Mouse (Mus musculus): Measurements from ENCODE around the gene Traf1. TPM values are rescaled to one million over a fixed set of nuclear protein-coding genes. Genes with fewer than 3 reads are reported as not detected.

The Traf1 gene
- total RNA-seq (2021), result 1 to 10 TPM in 1 of 2 experiments, under 1 TPM in 1; 0.46 to 1.3 TPM
- long read RNA-seq, experiment 1, result 0 reads
- long read RNA-seq, experiment 2, partial matches to known transcripts, result 1 of 1 reads
- long read RNA-seq, experiment 2, other reads (novel, unspliced or antisense), result 0 of 1 reads

DNA sequence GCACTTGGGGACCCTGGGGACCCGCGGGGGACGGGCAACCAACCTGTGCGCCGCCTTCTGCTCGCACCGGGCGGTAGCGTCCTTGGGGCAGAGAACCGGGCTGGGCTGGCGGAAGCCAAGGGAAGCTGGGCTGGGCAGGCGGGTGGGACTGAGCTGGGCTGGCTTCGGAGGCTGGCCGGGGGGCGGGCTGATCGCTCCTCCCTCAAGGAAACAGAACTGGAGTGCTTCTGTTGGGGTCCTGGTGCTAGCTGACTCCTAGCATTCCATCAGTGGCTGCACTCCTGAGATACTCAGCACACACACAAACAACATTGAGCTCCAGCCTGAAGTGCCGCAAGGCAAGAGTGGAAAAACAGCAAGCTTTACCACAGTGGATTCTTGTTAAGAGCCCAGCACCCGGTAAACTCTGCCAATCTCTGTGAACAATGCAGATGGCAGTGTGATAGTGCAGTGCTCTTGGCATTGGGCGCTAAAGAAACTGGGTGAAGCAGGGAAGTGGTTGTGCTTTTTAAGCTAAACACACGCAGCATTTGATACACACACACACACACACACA lies at the start of gene Traf1:
Gene Traf1 (minus strand): TSS at position 292 of the 556 bp plus-strand sequence.
- peak; percentile 40 for DNase-seq

DNA sequence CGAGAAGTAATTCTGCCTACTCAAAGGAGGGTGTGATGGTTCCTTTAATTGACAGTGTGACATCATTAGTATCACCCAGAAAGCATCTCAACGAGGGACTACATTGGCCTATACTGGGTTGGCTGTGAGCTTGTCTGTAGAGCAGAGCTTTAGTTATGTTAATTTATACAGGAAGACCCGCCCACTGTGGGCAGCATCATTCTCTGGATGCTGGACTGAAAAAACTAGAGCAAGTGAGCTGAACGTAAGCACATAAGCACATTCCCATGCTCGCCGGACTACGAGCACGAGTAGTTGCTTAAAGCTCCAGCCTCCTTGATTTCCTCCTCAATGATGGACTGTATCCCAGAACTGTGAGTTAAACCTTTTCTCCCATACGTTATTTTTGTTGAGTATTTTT lies 37.4 kb upstream of the Traf1 start:
- DNase-seq, result no peak

DNA sequence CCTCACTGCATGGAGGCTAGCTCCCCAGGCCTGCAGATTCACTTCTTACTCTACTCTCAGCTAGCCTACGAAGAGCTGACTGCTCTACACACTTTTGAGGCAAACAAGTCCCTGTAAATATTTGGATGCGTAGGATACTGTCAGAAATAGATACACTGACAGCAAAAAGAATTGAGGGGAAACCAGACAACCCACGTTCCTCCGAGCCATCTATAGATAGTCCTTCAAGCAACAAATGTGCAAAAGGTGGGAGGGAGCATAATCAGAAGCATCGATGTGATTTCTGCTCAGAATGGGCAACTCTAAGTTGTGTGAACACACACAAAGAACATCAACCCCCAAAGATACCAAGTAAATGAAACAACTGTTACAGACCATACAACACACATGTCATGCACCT lies 34.9 kb upstream of the Traf1 start:
- no peak for DNase-seq

DNA sequence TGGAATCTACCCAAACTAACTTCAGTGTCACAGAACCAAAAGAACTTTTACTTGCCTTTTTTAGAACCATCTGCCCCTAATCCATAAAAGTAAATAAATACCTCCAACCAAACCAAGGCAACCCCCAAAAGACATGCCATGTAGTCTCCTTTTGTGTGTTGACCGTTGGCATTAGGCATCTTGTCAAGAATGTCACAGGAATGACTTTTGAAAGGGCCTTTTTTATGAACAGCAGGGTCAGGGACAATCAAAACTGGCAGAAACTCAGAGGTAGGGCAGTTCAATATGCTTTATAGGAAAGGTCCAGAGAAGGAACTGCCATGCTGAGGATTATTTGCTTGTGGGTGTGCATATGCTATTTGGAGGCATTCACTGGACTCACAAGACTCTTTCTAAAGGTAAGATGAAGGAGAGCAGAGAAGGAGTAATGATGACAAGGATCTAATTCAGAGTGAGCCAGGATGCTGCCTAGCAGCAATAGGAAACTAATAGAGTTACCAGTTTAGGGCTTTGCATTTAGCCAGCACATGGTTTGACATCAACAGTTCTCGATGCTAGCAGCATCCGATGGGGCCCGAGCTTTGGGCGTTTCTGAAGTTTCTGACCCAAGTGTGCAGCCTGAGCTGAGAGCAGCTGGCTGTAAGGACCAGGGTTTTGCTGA lies 32.3 kb upstream of the Traf1 start:
- no peak for DNase-seq

DNA sequence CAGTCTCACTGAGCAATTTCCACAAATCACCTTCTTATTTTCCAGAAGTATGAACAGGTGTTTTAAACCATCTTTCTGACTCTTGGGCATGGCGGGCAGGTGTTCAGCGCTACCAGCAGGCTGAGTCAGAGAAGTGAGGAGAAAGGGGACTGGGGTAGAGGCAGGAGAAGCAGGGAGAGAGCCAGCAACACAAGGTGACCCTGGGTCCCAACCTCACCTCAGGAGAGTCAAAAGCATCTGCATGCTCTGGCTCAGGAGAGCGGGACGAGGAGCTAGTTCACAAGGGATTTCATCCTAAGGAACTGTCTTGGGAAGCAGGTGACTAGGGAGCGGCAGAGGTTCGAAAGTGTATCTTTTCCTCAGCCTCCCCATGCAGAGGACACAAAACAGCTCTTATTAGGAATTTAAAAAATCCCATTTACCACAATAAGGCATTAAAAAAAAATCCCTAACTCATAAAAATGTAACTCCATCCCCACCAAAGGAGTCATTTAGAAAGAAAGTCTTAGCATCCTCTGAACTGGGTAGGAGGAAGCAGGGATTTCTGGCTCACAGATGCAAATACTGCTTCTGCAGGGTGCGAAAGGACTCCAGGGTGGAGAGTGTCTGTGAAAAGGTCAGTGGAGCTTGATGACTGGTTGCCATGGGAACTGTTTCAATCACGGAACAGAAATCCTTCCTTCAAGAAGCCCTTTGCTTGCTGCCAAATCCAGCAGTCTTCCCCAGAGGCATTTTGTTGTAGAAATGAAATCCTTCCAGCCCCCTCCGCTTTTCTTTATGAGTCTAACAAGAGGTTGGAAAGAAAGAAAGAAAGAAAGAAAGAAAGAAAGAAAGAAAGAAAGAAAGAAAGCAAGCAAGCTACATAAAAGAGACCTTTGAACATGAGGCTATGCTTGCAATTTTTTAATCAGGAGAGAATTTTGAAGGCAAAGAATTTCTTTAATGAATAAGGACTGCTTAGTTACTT lies 31.4 kb upstream of the Traf1 start:
- no peak for DNase-seq

DNA sequence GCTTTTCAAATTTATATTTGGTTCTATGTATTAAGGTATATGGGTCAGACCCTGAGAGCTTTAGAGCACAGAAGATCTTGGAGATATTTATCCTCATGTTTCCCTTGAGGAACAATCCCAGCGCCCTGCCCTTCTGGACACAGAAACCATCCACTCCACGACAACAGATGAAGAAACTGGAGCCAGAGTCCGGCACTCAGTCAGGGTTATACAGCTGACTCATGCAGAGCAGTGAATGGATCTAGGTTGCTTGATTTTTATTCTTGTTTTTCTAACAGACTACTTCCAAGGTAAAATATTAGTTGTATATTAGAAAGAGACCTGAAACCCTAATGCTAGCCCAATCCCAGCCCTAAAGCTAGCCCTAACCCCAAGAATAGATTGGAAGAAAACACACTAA lies 30.4 kb upstream of the Traf1 start:
- DNase-seq, result no peak

DNA sequence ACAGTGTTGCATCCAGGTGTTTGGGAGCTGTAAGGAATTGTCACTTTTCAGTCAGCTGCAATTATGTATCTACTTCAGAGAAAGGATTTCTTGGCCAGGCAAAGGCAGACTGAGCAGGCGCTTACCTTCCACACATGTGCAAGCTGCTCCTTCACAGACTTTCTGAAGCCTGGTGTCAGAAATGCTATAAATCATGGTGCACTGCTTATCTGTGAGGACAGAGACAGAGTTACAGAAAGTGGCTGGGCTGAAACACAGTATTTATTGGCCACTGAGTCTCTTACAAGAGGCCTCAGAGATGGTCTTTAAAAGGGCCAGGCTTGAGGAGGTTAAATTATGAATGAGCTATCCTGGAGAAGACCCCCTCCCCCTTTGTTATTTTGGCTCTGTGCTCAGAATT lies 28.2 kb upstream of the Traf1 start:
- DNase-seq, result no peak

DNA sequence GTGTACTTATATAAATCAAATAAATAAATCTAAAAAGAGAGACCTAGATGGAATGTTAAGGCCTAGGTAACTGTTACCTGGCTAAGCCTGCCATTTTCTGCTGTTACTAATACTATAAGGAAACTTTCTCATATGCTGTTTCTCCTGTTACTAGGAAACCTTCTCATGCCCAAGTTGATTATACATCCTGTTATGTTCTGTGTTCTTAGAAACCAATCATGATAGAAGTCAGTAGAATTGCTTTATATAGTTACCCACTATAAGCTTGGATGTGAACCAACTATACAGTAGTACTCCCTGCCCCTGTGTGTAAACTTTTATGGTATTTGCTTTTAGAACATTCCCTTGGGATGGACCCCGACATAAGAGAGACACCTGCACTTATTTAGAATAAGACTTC lies 26.0 kb upstream of the Traf1 start:
- DNase-seq, result no peak

DNA sequence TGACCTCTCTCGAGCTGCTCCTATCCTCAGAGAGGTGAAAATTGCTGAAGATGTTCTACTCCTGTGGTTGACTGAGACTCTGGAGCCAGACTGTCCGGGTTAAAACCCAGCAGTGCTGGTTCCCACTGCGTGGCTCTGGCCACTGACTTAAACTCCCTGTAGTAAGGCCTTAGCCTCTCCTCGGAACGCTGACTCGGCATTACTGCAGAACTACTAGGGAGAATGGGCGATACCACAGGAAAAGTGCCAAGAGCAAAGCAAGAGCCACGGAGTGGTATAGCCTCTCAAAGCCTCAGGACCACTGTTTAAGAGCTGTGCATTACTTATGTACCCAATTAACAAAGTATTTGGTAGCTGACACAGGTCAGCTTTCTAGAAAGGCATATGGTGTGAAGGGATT lies 23.3 kb upstream of the Traf1 start:
- no peak for DNase-seq

DNA sequence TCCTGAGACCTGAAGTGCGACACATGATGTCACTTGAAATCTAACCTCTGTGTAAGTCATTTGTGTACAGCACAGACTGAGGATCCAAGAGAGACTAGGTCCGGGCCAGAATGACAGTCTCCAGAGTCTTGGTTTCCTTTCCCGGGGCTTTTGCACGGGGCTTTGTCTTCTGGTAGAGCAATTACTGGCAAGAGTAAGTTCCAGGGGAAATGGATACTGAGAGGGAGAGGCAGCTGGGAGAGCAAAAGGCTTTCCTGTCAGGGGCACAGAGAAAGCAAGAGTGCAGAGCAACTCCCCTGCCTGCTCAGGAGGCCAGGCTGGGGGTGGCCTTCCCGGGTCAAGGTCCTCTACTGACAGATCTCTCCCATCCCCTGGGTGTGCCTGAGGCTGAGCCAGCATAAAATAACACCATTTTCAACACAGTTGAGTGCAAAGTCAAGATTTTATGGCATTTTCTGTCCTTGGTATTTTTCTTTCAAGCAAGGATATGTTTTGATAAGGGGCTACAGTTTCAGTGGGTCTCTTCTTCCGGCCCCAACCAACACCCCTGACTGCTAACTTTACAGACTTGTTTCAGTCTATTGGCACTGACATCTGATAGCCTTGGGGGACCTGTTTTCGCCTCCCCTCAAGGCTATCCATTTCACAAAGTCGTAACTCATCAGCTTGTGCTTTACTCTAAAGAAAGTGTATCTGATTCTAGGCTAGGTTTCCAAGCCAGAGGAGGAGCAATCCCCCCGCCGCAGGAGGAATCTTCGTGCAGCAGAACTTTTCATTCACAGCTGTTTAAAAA lies 21.5 kb upstream of the Traf1 start:
- DNase-seq, result peak; percentile 46

DNA sequence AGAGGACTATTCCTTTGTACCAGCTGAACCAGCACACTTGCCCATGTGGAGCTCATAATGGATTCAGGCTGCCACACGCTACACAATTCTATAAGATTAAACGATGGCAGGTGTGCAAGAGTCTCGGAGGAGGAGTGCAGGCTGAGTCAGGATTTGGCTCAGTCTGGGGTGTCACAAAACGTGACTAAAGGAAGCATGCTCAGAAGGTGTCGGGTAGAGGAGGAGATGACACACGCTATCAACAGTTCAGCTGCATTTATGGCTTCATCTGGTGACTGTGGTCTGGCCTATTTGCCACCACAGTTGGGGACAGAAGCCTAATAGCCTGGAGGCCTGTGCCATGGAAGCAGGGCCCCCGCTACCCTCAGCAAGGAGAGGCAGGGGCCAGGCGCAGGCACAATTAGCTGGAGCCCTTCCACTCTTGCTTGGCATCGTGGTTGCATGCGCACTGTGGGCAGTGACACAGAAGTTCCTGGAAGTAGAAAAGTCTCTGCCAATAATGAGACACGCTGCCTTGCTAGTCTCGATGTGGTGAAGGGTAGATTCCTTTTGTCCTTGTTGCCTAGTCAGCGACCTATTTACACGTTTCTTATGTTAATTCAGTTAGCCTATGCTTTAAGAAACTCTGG lies 20.6 kb upstream of the Traf1 start:
- no peak for DNase-seq

DNA sequence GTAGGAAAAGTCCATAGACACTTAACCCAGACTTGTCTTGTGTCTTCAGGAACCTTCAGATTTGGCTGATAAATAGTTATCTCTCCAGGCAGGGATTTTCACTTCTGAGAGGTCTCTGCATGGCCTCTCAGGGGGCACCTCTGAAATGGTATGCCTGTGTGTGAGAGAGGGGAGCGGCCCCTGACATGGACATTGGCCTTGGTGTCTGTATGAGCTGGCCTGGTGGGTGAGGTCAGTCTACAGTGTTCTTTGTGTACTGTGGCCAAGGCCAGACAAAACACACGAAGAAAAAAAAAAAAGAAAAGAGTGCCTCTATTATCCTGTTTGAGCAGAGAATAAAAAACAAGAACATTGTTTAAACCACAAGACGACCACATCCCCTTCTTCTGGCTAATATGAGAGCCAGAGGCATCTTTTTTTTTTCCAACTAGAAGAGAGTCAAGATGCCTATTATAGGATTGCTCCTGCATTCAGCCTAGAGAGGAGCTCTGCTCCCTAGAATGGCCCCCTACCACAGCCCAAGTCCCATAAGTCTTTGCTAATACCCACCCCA lies 18.0 kb upstream of the Traf1 start:
- DNase-seq, result no peak

DNA sequence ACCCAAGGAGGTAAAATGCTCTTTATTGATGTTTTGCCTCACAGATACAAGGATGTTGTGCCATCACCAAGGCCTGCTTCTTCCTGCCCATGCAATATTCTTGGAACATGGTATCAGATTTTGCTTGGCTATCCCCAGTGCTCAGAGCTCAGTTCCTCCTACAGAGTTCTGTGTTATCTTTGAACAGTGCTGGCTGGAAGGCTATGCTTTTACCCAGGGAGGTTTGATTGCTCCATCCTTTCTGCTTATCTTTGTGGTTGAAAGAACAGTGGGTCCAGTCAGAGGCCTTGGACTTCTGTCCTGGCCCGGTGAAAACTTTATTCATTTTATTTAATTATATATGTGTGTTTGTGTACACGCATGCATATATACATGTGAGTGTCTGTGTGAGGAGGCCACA lies 16.7 kb upstream of the Traf1 start:
- no peak for DNase-seq

DNA sequence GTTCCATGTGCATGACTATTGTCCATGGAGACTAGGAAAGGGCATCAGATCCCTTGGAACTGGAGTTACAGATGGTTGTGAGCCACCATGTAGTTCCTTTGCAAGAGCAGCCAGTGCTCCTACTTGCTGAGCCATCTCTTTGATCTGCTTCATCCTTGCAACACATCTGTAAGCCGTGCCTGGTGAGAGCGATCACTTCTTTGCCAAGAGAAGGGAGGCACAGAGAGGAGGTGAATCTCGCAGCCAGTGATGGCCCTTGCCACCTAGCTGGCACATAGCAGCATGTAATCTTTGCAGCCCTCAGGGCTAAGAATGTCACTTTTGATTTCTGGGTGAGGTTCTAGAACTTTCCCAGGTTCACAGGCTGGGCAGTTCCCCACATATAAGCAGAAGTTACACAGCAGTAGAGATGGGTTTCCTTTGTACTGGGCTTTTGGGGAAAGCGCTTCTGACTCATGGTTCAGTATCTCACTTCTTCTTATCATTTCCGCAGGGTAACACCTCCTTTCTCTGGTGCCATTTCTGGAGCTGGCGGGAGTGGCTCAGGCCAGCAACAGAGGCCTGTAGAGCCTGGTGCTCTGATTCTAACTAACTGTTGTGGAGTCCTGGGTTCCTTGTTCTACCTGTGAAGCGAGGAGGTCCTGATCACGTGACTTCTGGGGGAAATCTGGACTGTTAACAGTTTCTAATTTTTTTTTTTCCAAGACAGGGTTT lies 15.5 kb upstream of the Traf1 start:
- no peak for DNase-seq

DNA sequence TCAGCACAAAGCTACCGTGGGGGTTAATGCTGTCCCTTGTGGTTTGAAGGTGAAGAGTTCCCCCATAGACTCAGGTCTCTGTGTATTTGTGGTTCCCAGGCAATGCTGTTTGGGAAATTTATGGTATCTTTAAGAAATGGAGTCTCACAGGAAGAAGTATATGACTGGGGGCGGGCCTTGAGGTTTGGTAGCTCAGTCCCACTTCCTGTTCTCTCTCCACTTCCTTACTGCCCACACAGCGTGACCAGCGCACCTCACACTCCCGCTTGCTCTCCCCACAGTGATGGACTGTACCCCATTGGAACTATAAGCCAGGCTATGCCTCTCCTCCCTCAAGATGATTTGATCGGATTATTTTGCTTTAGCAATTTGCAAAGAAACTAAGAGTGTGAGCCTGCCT lies 14.9 kb upstream of the Traf1 start:
- DNase-seq, result no peak

DNA sequence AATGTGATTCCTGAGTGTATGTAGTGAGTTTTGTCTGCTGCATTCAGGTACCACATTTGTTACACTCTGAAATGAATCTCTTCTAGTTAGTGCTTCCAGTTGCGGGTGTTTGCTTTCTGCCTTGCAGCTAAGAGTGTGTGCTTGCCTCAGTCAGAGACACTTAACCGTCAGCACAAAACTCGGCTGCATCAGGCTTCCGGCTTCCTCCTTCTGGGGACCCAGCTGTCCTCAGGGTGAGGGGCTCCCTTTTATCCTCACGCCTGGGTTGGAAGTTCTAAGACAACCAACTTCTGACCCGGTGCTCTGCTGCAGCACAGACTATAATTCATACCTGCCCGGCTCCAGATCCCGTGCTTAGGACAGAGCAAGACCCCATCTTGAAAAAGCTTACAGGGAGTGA lies 11.5 kb upstream of the Traf1 start:
- no peak for DNase-seq

DNA sequence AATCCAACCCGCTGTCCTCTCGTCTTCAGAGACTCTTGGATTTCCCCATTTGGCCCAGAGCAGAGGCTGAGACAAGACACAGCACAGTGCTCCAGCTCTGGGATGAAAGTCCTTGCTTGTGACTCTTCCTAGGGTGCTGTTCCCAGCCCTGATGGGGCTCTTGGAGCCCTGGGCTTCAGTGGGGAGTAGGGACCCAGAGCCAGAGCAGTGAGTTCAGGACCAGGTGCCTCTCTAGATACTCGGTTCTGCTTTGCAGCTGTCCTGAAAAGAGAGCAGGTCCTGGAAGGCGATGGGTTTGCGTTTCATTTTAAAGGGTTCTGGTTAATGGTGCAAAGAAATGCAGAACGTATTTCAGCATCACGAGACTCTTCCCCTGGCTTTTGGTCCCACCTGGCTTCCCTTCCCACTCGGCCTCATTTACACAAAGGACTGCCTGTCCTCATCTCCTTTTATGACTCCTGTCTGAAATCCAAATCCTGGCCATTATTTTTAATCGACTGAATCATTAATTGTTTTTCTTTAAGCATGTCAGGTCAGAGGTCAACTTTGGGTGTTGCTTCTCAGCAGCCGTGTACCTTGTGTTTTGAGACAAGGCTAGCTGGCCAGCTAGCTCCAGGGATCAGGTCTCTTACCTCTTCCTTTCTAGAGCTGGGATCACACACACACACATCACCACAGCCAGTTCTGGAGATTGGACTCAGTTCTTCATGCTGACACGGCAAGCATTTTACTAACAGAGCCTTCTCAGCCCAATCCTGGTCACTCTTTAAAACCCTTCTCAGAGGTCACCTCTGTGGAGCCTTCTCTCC lies 9.7 kb upstream of the Traf1 start:
- DNase-seq, result no peak

DNA sequence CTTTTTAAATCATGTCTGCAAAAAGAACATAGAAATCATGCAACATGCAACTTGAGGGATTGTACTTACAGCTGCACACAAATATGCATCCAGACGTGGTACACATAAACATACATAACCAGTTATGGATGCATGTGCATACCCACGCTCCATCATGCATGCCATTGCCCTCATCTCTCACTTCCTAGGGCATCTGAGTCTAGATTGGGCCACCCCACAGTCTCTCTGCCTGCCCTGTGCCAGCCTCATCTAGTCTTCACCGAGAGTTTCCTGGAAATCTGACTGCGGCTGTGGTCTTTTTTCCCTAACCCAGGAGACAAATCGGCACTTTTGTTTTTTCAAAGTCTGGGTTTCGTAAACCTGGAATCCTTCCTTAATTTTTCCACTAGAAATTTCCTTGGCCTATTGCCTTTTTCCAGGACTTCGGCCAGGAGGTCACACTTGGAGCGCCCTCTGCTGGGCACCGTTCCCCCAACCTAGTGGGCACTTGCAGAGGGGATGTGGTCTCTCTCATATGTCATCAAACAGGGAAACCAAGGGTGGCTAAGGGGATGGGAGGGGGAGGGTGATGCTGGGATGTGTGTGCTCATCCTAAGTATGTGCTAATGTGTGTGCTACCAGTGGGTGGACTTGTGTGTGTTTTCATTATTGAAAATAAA lies 8.6 kb upstream of the Traf1 start:
- DNase-seq, result peak; percentile 37

DNA sequence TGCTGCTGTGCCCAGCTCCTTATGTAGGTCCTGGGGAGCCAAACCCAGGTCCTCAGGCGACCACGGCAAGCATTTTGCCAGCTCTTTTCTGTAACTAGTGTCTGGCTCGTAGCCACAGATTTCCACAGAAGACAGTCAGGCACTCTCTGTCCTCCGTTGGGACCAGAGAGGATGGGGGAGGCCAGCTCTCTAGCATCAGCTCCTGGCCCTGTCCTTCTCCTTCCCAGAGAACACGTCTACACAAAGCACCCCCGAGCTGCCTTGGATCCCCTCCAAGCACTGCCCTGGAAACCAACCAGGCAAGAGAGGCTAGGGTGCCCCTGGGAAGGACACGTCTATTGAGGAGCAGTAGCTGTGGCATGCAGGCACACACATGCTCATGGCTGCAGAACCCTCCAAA lies 7.6 kb upstream of the Traf1 start:
- DNase-seq, result no peak
